Mouse (Mus musculus) myocyte (in vitro differentiated cells): Measurements from ENCODE around the gene Galnt3.

Experiments used
- E2F4 ChIP-seq: IDR thresholded peaks from one replicate; pipeline ENCODE4 v1.6.1; 2011; ENCODE audit warnings: mild to moderate bottlenecking, control low read depth, moderate library complexity; ENCODE audit not compliant: insufficient read depth
- MYOD1 ChIP-seq, 3 experiments: IDR thresholded peaks; one replicate each; pipeline ENCODE4 v1.6.1; 2011; ENCODE audit warnings: control low read depth in 2 of 3, low read depth in 2 of 3, mild to moderate bottlenecking in 2 of 3, moderate library complexity in 1 of 3; ENCODE audit not compliant: insufficient read length in 2 of 3, control insufficient read depth in 1 of 3
- POLR2A ChIP-seq: IDR thresholded peaks from one replicate; pipeline ENCODE4 v1.6.1; 2011; ENCODE audit warnings: low read depth, mild to moderate bottlenecking, control low read depth, moderate library complexity; ENCODE audit not compliant: insufficient read length
- TCF12 ChIP-seq: IDR thresholded peaks from one replicate; pipeline ENCODE4 v1.6.1; 2011; ENCODE audit warnings: mild to moderate bottlenecking, control low read depth; ENCODE audit not compliant: poor library complexity, insufficient read depth, severe bottlenecking
- USF1 ChIP-seq: IDR thresholded peaks from one replicate; pipeline ENCODE4 v1.6.1; 2011; ENCODE audit warnings: low read depth, mild to moderate bottlenecking, control low read depth, moderate library complexity

GRCm38 (mm10) chr2:66080731-66081130 lies 44.1 kb downstream of the Galnt3 start:
- no peak for TF ChIP-seq POLR2A
- no peak for TF ChIP-seq TCF12
- TF ChIP-seq E2F4, result no peak
- TF ChIP-seq USF1, result no peak
- no peak for TF ChIP-seq MYOD1 (IDR thresholded peaks at IDR 0.05; ENCODE audit: control insufficient read depth in 1 of 3, insufficient read length in 2 of 3, low read depth in 2 of 3)
